Mouse (Mus musculus): Measurements from ENCODE around the gene Tnfrsf4. TPM values are rescaled to one million over a fixed set of nuclear protein-coding genes. Genes with fewer than 3 reads are reported as not detected.

Gene Tnfrsf4
- polyA plus RNA-seq, 2 experiments from 2014 or later = 1,065 to 1,393 TPM

Other genes starting within 250 kb of the Tnfrsf4 start
- gene Vwa1, start 239.1 kb upstream of the Tnfrsf4 start, polyA plus RNA-seq (2017; shearing (Covaris generic)) = under 1 TPM in 1 of 2 experiments, not detected in 1; 0.23 TPM
- gene Tmem88b, start 228.0 kb upstream of the Tnfrsf4 start, polyA plus RNA-seq (2017; shearing (Covaris generic)) = not detected
- not detected for gene Ankrd65, start 223.4 kb upstream of the Tnfrsf4 start, polyA plus RNA-seq (2017; shearing (Covaris generic))
- 100 to 1,000 TPM; 117 to 130 TPM for gene Mrpl20, start 211.0 kb upstream of the Tnfrsf4 start, polyA plus RNA-seq (2017; shearing (Covaris generic))
- gene Ccnl2, start 201.4 kb upstream of the Tnfrsf4 start, polyA plus RNA-seq (2017; shearing (Covaris generic)) = 100 to 1,000 TPM in 1 of 2 experiments, 10 to 100 TPM in 1; 99.1 to 124 TPM
- 100 to 1,000 TPM; 167 to 217 TPM for gene Aurkaip1, start 182.6 kb upstream of the Tnfrsf4 start, polyA plus RNA-seq (2017; shearing (Covaris generic))
- 1 to 10 TPM; 2.1 to 2.3 TPM for gene Mxra8, start 174.2 kb upstream of the Tnfrsf4 start, polyA plus RNA-seq (2017; shearing (Covaris generic))
- gene Dvl1, start 166.4 kb upstream of the Tnfrsf4 start, polyA plus RNA-seq (2017; shearing (Covaris generic)) = 1 to 10 TPM; 2.2 to 4.7 TPM
- gene Tas1r3, start 150.5 kb upstream of the Tnfrsf4 start, polyA plus RNA-seq (2017; shearing (Covaris generic)) = under 1 TPM; 0.62 to 0.66 TPM
- 10 to 100 TPM; 17.0 to 20.1 TPM for gene Cptp, start 144.4 kb upstream of the Tnfrsf4 start, polyA plus RNA-seq (2017; shearing (Covaris generic))
- gene Ints11, start 144.3 kb upstream of the Tnfrsf4 start, polyA plus RNA-seq (2017; shearing (Covaris generic)) = 100 to 1,000 TPM in 1 of 2 experiments, 10 to 100 TPM in 1; 93.4 to 109 TPM
- gene Pusl1, start 122.1 kb upstream of the Tnfrsf4 start, polyA plus RNA-seq (2017; shearing (Covaris generic)) = 10 to 100 TPM; 22.1 to 27.6 TPM
- gene Acap3, start 122.0 kb upstream of the Tnfrsf4 start, polyA plus RNA-seq (2017; shearing (Covaris generic)) = 1 to 10 TPM; 3.2 to 4.1 TPM
- 10 to 100 TPM; 21.6 to 29.7 TPM for gene Ube2j2, start 70.0 kb upstream of the Tnfrsf4 start, polyA plus RNA-seq (2017; shearing (Covaris generic))
- gene C1qtnf12, start 51.5 kb upstream of the Tnfrsf4 start, polyA plus RNA-seq (2017; shearing (Covaris generic)) = 1 to 10 TPM; 7.6 TPM
- gene B3galt6, start 21.2 kb upstream of the Tnfrsf4 start, polyA plus RNA-seq (2017; shearing (Covaris generic)) = 1 to 10 TPM in 1 of 2 experiments, under 1 TPM in 1; 0.92 to 1.3 TPM
- gene Sdf4, start 21.0 kb upstream of the Tnfrsf4 start, polyA plus RNA-seq (2017; shearing (Covaris generic)) = 100 to 1,000 TPM; 528 to 589 TPM
- 100 to 1,000 TPM; 745 to 823 TPM for gene Tnfrsf18, start 12.3 kb downstream of the Tnfrsf4 start, polyA plus RNA-seq (2017; shearing (Covaris generic))
- under 1 TPM; 0.35 to 0.81 TPM for gene Ttll10, start 45.6 kb downstream of the Tnfrsf4 start, polyA plus RNA-seq (2017; shearing (Covaris generic))
- 10 to 100 TPM; 17.4 to 29.4 TPM for gene 9430015G10Rik, start 96.1 kb downstream of the Tnfrsf4 start, polyA plus RNA-seq (2017; shearing (Covaris generic))
- not detected for gene Rnf223, start 116.7 kb downstream of the Tnfrsf4 start, polyA plus RNA-seq (2017; shearing (Covaris generic))
- 1 to 10 TPM; 3.6 to 3.9 TPM for gene Agrn, start 183.6 kb downstream of the Tnfrsf4 start, polyA plus RNA-seq (2017; shearing (Covaris generic))
- gene Isg15, start 187.0 kb downstream of the Tnfrsf4 start, polyA plus RNA-seq (2017; shearing (Covaris generic)) = 10 to 100 TPM; 49.3 to 70.2 TPM
- gene AW011738, start 189.5 kb downstream of the Tnfrsf4 start, polyA plus RNA-seq (2017; shearing (Covaris generic)) = 10 to 100 TPM in 1 of 2 experiments, 1 to 10 TPM in 1; 8.0 to 10.5 TPM
- 1 to 10 TPM in 1 of 2 experiments, under 1 TPM in 1; 0.86 to 1.4 TPM for gene Perm1, start 202.0 kb downstream of the Tnfrsf4 start, polyA plus RNA-seq (2017; shearing (Covaris generic))
- 1 to 10 TPM; 8.3 to 9.0 TPM for gene Plekhn1, start 221.0 kb downstream of the Tnfrsf4 start, polyA plus RNA-seq (2017; shearing (Covaris generic))
- gene Noc2l, start 222.2 kb downstream of the Tnfrsf4 start, polyA plus RNA-seq (2017; shearing (Covaris generic)) = 10 to 100 TPM; 12.6 to 16.9 TPM
- 1 to 10 TPM; 2.4 to 4.1 TPM for gene Samd11, start 241.8 kb downstream of the Tnfrsf4 start, polyA plus RNA-seq (2017; shearing (Covaris generic))

Data from CD4-positive, CD25-positive, alpha-beta regulatory T cell, adult 4 months (primary cell).